Mouse (Mus musculus): ENCODE measurements around the gene Sox11. TPM values are rescaled to one million over a fixed set of nuclear protein-coding genes. Genes with fewer than 3 reads are reported as not detected.

Gene Sox11
- total and polyA plus RNA-seq, 2 experiments from 2014 or later = 95.5 to 97.8 TPM

GRCm38 (mm10) chr12:27363840-27364640 lies 21.7 kb upstream of the Sox11 start:
- no peak overlapping the region for H3K27ac ChIP-seq
- DNase-seq (ENCODE audit: low spot score) = peak; percentile 47
- no peaks in the 10 kb centered on the region for H3K9me3 ChIP-seq (ENCODE audit: low read length)
- H3K9ac ChIP-seq (replicated peaks; ENCODE audit: low read length) = no peak overlapping the region
- peak overlapping the region; percentile 33; the same call in 1 of the 2 replicates for H3K4me2 ChIP-seq (ENCODE audit: low read depth, low read length)
- no peak for TF ChIP-seq CTCF (IDR thresholded peaks at IDR 0.05; ENCODE audit: low read depth)
- H3K4me1 ChIP-seq (ENCODE audit: insufficient read depth, low read length) = no peaks in the 10 kb centered on the region
- WGBS = 36% methylated on average over 16 of the region's 16 CpGs
- no peak for ATAC-seq
- H3K4me3 ChIP-seq (ENCODE audit: low read length) = no peak overlapping the region
- no peaks in the 10 kb centered on the region for H3K27me3 ChIP-seq (ENCODE audit: insufficient read depth, low read length)
- H3K36me3 ChIP-seq (ENCODE audit: insufficient read depth, low read length) = no peaks in the 10 kb centered on the region

DNA sequence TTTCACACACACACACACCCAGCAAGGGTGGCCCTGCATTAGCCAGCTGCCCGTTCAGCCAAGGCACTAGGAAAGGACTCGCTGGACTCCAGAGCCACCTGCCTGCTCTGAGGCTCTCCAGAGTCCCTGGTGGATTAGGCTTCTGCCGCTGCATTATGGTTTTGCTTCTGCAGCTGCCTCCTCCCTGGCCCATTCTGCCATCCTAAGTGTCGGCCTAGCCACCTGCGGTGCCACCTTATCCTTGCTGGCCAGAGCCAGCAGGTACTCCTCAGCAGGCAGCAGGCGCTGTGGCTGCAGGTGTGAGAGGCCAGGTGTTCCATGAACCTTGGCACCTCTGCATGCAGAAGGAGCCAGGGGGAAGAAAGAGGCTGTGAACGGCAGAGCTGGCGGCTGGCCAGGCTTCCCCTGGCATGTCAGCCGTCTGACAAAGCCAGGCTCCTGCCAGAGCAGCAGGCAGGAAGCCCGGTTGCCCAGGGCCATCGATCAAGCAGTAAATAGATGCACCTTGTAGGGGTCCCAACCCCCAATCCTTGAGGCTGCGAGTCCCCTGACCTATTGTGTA lies 14.8 kb upstream of the Sox11 start:
- Histone ChIP-seq H3K27ac (peak overlapping the region; percentile 70), H3K36me3 (ENCODE audit: insufficient read depth, low read length) (no peaks in the 10 kb centered on the region), H3K4me3 (ENCODE audit: low read length) (no peak overlapping the region), H3K27me3 (ENCODE audit: insufficient read depth, low read length) (no peaks in the 10 kb centered on the region), H3K9ac (replicated peaks; ENCODE audit: low read length) (0 out of 2 replicates have a peak overlapping the region, but pooled peaks have one; percentile 13), H3K4me1 (ENCODE audit: insufficient read depth, low read length) (peaks cover 8% of the 10 kb centered on the region), H3K4me2 (ENCODE audit: low read depth, low read length) (peak overlapping the region; percentile 35; the same call in 1 of the 2 replicates), H3K9me3 (ENCODE audit: low read length) (no peaks in the 10 kb centered on the region)
- TF ChIP-seq CTCF (IDR thresholded peaks at IDR 0.05; ENCODE audit: low read depth) = no peak
- DNase-seq (ENCODE audit: low spot score) (peak; percentile 81), ATAC-seq (peak; percentile 80)
- WGBS = 12% methylated on average over 12 of the region's 12 CpGs

DNA sequence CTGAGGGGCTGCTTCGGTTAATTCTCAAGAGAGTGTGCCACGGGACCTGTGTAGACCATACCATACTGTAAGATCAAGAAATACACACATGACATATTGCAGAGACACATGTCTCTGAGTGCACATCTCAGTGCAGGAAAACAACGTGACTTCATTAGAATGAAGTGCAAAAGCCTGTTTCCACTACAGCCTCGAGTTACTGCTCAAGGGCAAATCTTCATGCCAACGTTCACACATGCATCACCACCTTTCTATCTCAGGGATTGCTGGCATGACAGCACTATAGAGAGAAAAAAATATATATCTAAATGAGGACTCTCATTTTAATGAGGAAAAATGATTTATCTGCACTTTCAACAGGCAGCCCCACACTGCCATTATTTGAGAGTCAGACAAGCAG lies 14.2 kb upstream of the Sox11 start:
- Histone ChIP-seq H3K27me3 (ENCODE audit: insufficient read depth, low read length) (no peaks in the 10 kb centered on the region), H3K4me1 (ENCODE audit: insufficient read depth, low read length) (peaks cover 8% of the 10 kb centered on the region), H3K9me3 (ENCODE audit: low read length) (no peaks in the 10 kb centered on the region), H3K4me2 (ENCODE audit: low read depth, low read length) (no peak overlapping the region; the same call in 1 of the 2 replicates), H3K4me3 (ENCODE audit: low read length) (no peak overlapping the region), H3K27ac (no peak overlapping the region), H3K36me3 (ENCODE audit: insufficient read depth, low read length) (no peaks in the 10 kb centered on the region), H3K9ac (replicated peaks; ENCODE audit: low read length) (0 out of 2 replicates have a peak overlapping the region, but pooled peaks have one; percentile 13)
- no peak for DNase-seq (ENCODE audit: low spot score)
- 53% methylated on average over 5 of the region's 5 CpGs for WGBS
- no peak for TF ChIP-seq CTCF (IDR thresholded peaks at IDR 0.05; ENCODE audit: low read depth)
- no peak for ATAC-seq

DNA sequence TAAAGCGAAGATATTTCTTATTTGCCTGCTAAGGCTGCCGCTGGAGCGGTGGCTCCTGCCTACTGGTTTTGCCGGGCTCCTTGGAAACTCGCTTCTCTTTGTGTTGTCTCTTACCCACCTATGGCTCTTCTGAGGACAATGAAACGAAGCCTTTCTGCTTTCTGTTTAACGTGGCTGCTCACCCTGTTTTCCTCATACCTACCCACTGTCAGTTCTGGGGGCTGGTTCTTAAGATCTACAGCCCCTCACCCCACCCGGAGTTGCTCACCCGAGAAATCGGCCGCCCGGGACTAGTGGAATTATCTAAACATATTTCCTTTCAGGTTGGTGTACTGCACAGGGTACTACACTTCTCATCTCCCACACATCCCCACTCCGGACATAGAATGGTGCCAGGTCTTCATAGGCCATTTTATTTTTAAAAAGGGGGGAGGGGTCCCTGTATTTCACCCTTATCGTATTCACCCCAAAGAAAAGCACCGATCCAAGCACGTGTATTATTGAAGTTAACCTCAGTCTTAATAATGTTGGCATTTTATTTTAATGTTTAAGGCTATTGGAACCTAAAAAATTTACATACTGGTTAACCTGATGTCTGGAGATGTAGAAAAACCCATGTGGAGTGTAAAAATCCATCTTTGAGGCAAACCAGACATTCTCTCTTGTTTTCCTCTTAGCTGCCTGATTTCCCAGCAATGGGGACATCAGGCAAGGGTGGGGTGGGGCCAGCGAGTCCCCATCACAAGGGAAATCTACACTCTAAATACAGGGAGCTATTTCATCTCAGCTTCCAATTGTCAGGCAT lies 1.4 kb upstream of the Sox11 start:
- peak overlapping the region; percentile 97 for H3K4me3 ChIP-seq (ENCODE audit: low read length)
- ATAC-seq (no peak), DNase-seq (ENCODE audit: low spot score) (no peak)
- H3K27ac ChIP-seq = peak overlapping the region; percentile 97
- H3K27me3 ChIP-seq (ENCODE audit: insufficient read depth, low read length) = no peaks in the 10 kb centered on the region
- peaks cover 4% of the 10 kb centered on the region; the same call in 1 of the 2 replicates for H3K4me1 ChIP-seq (ENCODE audit: insufficient read depth, low read length)
- no peaks in the 10 kb centered on the region for H3K36me3 ChIP-seq (ENCODE audit: insufficient read depth, low read length)
- H3K9ac ChIP-seq (replicated peaks; ENCODE audit: low read length) = peak overlapping the region; percentile 94
- no peak for TF ChIP-seq CTCF (IDR thresholded peaks at IDR 0.05; ENCODE audit: low read depth)
- WGBS = 3% methylated on average over 17 of the region's 17 CpGs
- H3K9me3 ChIP-seq (ENCODE audit: low read length) = no peaks in the 10 kb centered on the region
- peak overlapping the region; percentile 72 for H3K4me2 ChIP-seq (ENCODE audit: low read depth, low read length)

DNA sequence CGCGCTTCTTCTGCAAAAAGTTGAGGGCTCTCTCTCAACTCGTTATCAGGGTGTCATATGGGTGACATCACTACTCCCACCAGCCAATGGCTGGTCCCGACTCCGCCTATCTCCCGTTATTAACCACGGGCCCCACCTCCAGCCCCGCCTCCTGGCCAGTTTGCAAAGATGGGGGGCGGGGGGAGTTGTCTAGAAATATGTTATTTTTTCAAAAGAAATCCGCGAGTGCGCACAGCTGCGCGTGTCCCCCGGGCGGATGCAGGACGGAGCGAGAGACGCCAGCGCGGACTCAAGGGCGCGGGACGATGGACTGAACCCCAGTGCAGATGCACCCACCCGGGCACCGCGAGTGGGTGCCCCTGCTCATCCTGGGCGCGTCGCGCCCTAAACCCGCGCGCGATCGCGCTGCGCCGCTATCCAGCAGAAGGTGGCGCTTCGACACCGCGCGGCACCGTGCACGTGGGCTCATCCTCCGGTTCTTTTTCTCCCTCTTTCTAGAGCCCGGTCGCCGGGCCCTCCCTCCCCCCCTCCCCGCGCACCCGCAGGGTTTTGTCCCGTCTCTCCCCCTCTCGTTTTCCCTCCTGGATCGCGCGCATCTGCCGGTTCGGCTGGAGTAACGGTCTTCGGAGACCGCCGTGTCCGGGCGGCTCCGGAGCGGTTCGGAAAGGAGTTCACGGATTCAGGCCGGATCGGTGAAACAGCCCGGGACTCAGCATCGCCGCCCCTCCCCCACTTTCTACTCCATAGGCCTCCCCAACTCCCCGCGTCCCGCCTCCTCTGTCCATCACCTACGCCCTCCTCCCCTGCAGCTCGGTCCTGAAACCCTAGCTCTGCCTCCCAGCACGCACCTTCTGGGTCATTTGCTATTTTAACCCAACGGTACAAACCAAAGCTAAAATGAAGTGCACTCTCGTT lies 574 bp upstream of the Sox11 start:
- peak overlapping the region; percentile 97 for H3K27ac ChIP-seq
- DNase-seq (ENCODE audit: low spot score) = peak; percentile 98
- H3K36me3 ChIP-seq (ENCODE audit: insufficient read depth, low read length) = no peaks in the 10 kb centered on the region
- peak; percentile 94 for ATAC-seq
- H3K27me3 ChIP-seq (ENCODE audit: insufficient read depth, low read length) = no peaks in the 10 kb centered on the region
- H3K4me3 ChIP-seq (ENCODE audit: low read length) = peak overlapping the region; percentile 97
- peak overlapping the region; percentile 94 for H3K9ac ChIP-seq (replicated peaks; ENCODE audit: low read length)
- TF ChIP-seq CTCF (IDR thresholded peaks at IDR 0.05; ENCODE audit: low read depth) = peak; percentile 72
- peaks cover 4% of the 10 kb centered on the region; the same call in 1 of the 2 replicates for H3K4me1 ChIP-seq (ENCODE audit: insufficient read depth, low read length)
- H3K4me2 ChIP-seq (ENCODE audit: low read depth, low read length) = peak overlapping the region; percentile 72
- WGBS = under 1% methylated on average over 69 of the region's 83 CpGs
- H3K9me3 ChIP-seq (ENCODE audit: low read length) = no peaks in the 10 kb centered on the region
